Mouse (Mus musculus) midbrain, embryonic 12.5 days (tissue): ENCODE data around the gene Slc1a3. TPM values are rescaled to one million over a fixed set of nuclear protein-coding genes. Genes with fewer than 3 reads are reported as not detected.

ENCODE experiments used
- ATAC-seq: fragments of 200-750 bp; cut with Nextera tagmentation; 2 replicates; pipeline ENCODE4 v1.8.0; 2017; ENCODE audit warnings: low read depth, moderate TSS enrichment, moderate library complexity; ENCODE audit not compliant: low FRiP score
- H3K27ac ChIP-seq: fragments of 300-500 bp; sonication (generic); replicated peaks from 2 replicates; pipeline ENCODE4 v1.5.1; 2016; ENCODE audit warnings: mild to moderate bottlenecking
- H3K27me3 ChIP-seq: fragments of 300-500 bp; sonication (generic); 2 replicates; pipeline ENCODE4 v1.6.1; 2016; ENCODE audit warnings: mild to moderate bottlenecking
- H3K36me3 ChIP-seq: fragments of 300-500 bp; sonication (generic); 2 replicates; pipeline ENCODE4 v1.6.1; 2016
- H3K4me1 ChIP-seq: fragments of 300-500 bp; sonication (generic); 2 replicates; pipeline ENCODE4 v1.6.1; 2016
- H3K4me2 ChIP-seq: fragments of 300-500 bp; sonication (generic); replicated peaks from 2 replicates; pipeline ENCODE4 v1.6.1; 2016; ENCODE audit warnings: mild to moderate bottlenecking, moderate library complexity
- H3K4me3 ChIP-seq: fragments of 300-500 bp; sonication (generic); 2 replicates; pipeline ENCODE4 v1.5.1; 2016; ENCODE audit warnings: mild to moderate bottlenecking
- H3K9ac ChIP-seq: fragments of 300-500 bp; sonication (generic); replicated peaks from 2 replicates; pipeline ENCODE4 v1.6.1; 2016; ENCODE audit warnings: mild to moderate bottlenecking, moderate library complexity
- H3K9me3 ChIP-seq: fragments of 300-500 bp; sonication (generic); 2 replicates; pipeline ENCODE4 v1.6.1; 2016; ENCODE audit warnings: mild to moderate bottlenecking
- WGBS: fragments of 180-500 bp; shearing (Covaris S2); methylation state at CpG from one replicate; pipeline ENCODE4 v1.1.7; 2016; 5-methylcytosine and 5-hydroxymethylcytosine counted together
- polyA plus RNA-seq: library from polyadenylated mRNA; unstranded; fragments of >200 nt; fragmentation: Nextera tagmentation; extraction: Ambion mirVana; gene quantifications from 2 replicates; pipeline ENCODE4 v1.2.1, GENCODE M21; 2016

The Slc1a3 gene
- polyA plus RNA-seq, 1 experiment from 2014 or later, result 55.7 TPM

DNA sequence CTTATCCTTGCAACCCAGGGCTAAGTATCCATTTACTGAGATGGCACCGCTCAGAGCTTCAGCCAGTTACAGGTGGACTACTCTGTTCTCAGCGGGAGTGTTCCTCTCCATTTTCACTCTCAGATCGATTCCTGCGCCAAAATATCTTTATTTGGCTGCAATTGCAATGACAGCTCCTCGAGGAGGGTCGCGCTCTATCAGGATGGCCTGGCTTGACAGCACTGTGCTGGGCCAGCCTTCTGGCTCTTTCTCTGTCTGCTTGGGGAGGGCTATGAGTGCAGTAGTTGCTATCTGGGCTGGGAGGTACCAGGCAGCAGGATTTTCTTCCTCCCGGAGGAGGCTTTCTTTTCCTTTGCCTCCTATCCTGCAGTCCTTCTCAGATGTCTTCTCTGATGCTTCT, 57.9 kb downstream of the Slc1a3 start:
- no peak overlapping the region for H3K4me2 ChIP-seq
- H3K9ac ChIP-seq, result no peak overlapping the region
- no peaks in the 10 kb centered on the region for H3K27me3 ChIP-seq
- H3K27ac ChIP-seq, result no peak overlapping the region
- 92% methylated on average over 8 of the region's 8 CpGs for WGBS
- H3K9me3 ChIP-seq, result no peaks in the 10 kb centered on the region
- H3K36me3 ChIP-seq, result no peaks in the 10 kb centered on the region
- no peak for ATAC-seq
- no peaks in the 10 kb centered on the region for H3K4me1 ChIP-seq
- no peak overlapping the region for H3K4me3 ChIP-seq

DNA sequence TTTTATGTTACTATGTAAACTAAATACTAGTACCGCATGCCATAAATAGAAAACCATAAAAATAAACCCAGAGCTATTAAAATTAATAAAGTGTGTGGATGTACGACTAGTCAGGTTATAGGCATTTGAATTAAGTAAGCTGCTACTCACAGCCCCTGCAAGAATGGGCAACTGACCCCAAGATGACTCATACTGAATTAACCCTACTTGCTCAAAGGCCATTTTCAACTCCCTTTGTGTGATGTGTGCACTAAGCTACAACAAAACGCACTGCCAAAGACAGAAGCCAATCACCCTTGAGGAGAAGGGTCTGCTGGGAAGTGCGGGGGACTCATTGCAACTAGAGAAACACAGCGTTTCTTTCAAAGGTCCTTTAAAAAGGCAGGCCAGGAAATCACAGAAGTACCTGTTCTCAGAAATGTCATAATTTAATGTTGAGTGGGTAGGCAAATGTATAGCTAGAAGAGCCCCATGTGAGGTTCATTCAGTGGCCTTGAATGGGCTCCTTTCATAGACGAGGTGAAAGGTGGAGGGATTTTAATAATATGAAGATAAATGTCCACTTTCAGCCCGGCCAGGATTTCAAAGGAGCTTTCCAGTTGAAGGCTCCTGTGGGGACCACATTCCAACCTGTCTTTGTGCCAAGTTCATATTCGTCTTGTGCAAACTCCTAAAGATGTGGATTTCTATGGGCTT, 66.4 kb downstream of the Slc1a3 start:
- Histone ChIP-seq H3K27ac (no peak overlapping the region), H3K9me3 (no peaks in the 10 kb centered on the region), H3K9ac (no peak overlapping the region), H3K4me3 (no peak overlapping the region), H3K4me1 (peaks cover 7% of the 10 kb centered on the region; the same call in 1 of the 2 replicates), H3K36me3 (0 out of 2 replicates have a peak, but pooled peaks cover 4% of the 10 kb centered on the region), H3K27me3 (no peaks in the 10 kb centered on the region), H3K4me2 (no peak overlapping the region)
- no peak for ATAC-seq
- 48% methylated on average over 8 of the region's 8 CpGs for WGBS

DNA sequence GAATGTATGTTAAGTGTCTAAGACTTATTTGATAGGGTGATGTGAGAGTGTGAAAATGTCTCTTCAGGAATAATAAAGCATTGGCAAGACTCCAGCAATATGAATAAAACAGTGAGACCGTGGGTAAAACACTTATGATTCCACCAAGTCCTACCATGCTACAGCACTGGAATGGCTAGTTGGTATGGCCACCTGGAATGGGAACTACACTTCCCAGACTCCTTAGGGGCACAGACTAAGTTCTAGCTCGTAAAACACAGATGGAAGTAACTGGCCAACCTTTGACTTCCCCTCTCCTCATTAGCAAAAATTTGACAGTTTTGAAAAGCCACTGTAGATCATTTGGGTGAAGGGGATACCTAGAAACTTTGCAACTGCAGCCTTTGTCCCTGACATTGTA, 70.7 kb downstream of the Slc1a3 start:
- 86% methylated on average over 2 of the region's 2 CpGs for WGBS
- no peaks in the 10 kb centered on the region for H3K27me3 ChIP-seq
- no peak overlapping the region for H3K4me2 ChIP-seq
- H3K9me3 ChIP-seq, result no peaks in the 10 kb centered on the region
- H3K27ac ChIP-seq, result no peak overlapping the region
- no peak overlapping the region for H3K4me3 ChIP-seq
- no peak overlapping the region for H3K9ac ChIP-seq
- peaks cover 8% of the 10 kb centered on the region; the same call in 1 of the 2 replicates for H3K36me3 ChIP-seq
- H3K4me1 ChIP-seq, result peaks cover 7% of the 10 kb centered on the region; the same call in 1 of the 2 replicates
- no peak for ATAC-seq

DNA sequence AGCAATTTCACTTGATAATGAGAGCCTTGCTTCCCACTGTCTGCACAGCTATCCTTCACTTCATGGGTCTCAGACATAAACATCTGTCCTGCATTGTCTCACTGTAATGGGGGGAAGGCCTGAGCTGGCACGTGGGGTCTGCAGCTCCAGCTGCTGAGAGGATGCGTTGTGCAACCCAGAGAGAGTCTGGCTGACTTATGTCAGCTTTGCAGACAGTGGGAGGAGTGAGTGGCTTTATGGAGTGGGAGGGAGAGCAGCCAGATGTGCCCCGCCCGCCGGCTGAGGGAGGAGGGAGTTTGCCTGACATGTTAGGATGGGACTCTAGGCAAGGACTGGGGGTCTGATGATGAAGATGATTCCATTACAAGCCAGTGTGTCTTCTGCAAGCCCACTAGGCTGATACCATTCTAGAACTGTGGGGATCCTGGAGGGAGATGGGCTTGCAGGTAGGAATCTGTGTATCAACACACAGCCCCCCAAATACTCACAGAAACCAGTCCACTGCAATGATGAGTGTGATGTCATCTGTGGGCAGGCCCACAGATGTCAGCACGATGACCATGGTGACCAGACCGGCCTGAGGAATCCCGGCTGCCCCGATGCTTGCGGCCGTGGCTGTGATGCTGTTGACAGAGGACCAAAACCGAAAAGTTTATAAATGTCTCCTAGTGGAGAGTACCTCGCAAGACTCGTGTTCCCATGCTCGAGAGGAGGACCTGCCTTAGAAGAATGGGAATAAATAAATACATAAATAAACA, 71.8 kb downstream of the Slc1a3 start:
- no peak overlapping the region for H3K27ac ChIP-seq
- no peaks in the 10 kb centered on the region for H3K4me1 ChIP-seq
- H3K36me3 ChIP-seq, result peaks cover 8% of the 10 kb centered on the region; the same call in 1 of the 2 replicates
- H3K9me3 ChIP-seq, result no peaks in the 10 kb centered on the region
- H3K27me3 ChIP-seq, result no peaks in the 10 kb centered on the region
- no peak overlapping the region for H3K9ac ChIP-seq
- WGBS, result 89% methylated on average over 15 of the region's 15 CpGs
- ATAC-seq, result no peak
- no peak overlapping the region for H3K4me3 ChIP-seq
- H3K4me2 ChIP-seq, result no peak overlapping the region

DNA sequence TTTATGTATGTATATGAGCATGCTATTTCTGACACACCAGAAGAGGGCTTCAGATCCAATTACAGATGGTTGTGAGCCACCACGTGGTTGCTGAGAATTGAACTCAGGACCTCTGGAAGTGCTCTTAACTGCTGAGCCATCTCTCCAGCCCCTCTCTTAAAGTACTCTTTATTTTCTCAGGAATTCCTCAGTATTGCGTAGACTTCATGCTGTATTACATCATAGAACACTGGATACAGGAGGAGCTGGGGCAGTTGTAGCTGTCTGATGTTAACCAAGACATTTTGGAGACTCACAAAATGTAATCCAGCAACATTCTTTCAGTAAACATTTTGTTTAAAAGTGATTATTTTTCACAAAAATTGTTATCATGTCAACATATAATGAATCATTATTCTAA, 73.3 kb downstream of the Slc1a3 start:
- Histone ChIP-seq H3K27me3 (no peaks in the 10 kb centered on the region), H3K4me1 (peaks cover 4% of the 10 kb centered on the region), H3K27ac (no peak overlapping the region), H3K4me3 (no peak overlapping the region), H3K4me2 (no peak overlapping the region), H3K36me3 (peaks cover 7% of the 10 kb centered on the region; the same call in 1 of the 2 replicates), H3K9me3 (no peaks in the 10 kb centered on the region), H3K9ac (no peak overlapping the region)
- WGBS, result 84% methylated on average over 2 of the region's 2 CpGs
- ATAC-seq, result no peak

DNA sequence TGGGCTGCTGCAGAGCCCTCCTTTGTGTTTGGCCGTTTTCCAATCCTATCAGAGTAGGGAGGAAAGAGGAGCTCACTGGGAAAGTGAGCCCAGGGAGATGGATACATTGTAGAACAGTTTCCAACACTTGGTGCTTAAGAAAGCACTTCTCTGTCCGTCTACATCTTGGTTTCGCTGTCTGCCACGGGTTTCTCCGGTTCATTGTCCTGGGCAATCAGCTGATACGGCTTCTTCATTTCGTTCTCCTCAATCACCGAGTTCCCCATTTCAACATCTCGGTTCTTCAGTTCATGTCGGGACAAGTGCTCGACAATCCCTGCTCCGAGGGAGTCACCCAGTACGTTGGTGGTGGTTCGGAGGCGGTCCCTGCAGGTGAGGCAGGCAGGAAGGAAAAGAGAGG, 74.6 kb downstream of the Slc1a3 start:
- H3K4me2 ChIP-seq, result no peak overlapping the region
- no peak for ATAC-seq
- peaks cover 5% of the 10 kb centered on the region; the same call in 1 of the 2 replicates for H3K27me3 ChIP-seq
- peaks cover 9% of the 10 kb centered on the region for H3K4me1 ChIP-seq
- H3K27ac ChIP-seq, result no peak overlapping the region
- no peak overlapping the region for H3K4me3 ChIP-seq
- H3K36me3 ChIP-seq, result peaks cover 4% of the 10 kb centered on the region; the same call in 1 of the 2 replicates
- WGBS, result 90% methylated on average over 15 of the region's 15 CpGs
- no peak overlapping the region for H3K9ac ChIP-seq
- H3K9me3 ChIP-seq, result no peaks in the 10 kb centered on the region

DNA sequence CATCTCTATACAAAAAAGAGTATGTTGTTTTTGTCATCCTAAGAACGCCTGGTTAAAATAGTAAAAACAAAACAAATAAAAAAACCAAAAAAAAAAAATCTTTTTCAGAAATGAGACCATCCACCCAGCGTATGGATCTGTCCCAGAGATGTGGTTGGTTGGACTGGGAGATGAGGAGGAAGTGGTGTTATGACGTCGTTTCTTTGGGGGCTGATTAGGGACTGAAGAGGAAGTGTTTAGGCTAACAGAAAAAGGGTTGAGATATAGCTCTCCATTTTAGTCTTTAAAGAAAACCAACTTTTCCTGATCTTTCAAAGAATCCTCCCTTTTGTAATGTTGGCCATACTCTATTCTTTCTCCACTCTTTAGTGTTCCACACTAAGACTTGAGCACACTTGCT, 75.8 kb downstream of the Slc1a3 start:
- H3K27ac ChIP-seq, result no peak overlapping the region
- H3K4me2 ChIP-seq, result no peak overlapping the region
- H3K27me3 ChIP-seq, result peaks cover 13% of the 10 kb centered on the region
- peaks cover 9% of the 10 kb centered on the region for H3K4me1 ChIP-seq
- H3K4me3 ChIP-seq, result no peak overlapping the region
- no peak for ATAC-seq
- H3K36me3 ChIP-seq, result peaks cover 4% of the 10 kb centered on the region; the same call in 1 of the 2 replicates
- H3K9me3 ChIP-seq, result no peaks in the 10 kb centered on the region
- H3K9ac ChIP-seq, result no peak overlapping the region
- WGBS, result 85% methylated on average over 4 of the region's 4 CpGs

DNA sequence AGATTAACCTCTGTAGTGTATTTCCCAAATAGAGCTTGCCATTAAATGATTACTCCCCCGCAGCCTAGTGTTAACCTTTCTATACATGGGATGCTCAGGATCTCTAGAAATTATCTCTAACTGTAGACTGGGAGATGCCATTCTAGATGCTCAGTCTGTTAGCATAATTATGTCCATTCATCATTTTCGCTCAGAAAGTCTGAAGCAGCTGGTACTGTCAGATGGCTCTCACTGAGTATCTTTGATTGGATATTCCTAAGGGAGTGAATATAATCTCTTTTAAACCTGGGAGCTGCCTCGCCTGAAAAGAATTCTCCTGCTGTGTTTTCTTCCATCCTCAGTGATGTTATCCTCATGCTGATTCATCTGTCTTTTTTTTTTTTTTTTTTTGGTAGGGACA, 76.2 kb downstream of the Slc1a3 start:
- H3K36me3 ChIP-seq, result peaks cover 4% of the 10 kb centered on the region; the same call in 1 of the 2 replicates
- ATAC-seq, result no peak
- H3K9ac ChIP-seq, result no peak overlapping the region
- H3K4me1 ChIP-seq, result peaks cover 9% of the 10 kb centered on the region
- H3K9me3 ChIP-seq, result no peaks in the 10 kb centered on the region
- no peak overlapping the region for H3K4me2 ChIP-seq
- no peak overlapping the region for H3K4me3 ChIP-seq
- H3K27me3 ChIP-seq, result peaks cover 13% of the 10 kb centered on the region
- H3K27ac ChIP-seq, result no peak overlapping the region
- 50% methylated on average over 3 of the region's 3 CpGs for WGBS

DNA sequence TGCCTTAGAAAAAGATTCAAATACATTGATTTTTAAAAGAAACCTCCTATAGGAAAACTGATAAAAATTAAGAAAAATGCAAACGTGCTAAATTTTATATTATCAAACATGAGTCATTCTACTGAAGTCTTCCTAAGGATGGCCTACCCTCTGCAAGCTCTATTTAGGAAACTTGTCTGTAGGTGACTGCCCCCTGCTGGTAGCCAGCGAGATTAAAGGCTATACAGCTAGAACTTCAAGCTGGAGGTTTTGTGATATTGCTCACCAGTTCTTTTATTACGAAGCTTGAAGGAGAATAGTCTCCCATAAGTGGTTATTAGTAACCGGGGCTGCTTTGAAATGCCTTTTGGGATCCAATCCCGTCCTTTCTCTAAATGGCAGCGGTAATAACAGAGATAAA, 77.2 kb downstream of the Slc1a3 start:
- H3K9ac ChIP-seq, result no peak overlapping the region
- 57% methylated on average over 6 of the region's 6 CpGs for WGBS
- H3K9me3 ChIP-seq, result no peaks in the 10 kb centered on the region
- H3K36me3 ChIP-seq, result peaks cover 4% of the 10 kb centered on the region; the same call in 1 of the 2 replicates
- peaks cover 13% of the 10 kb centered on the region for H3K27me3 ChIP-seq
- ATAC-seq, result no peak
- H3K4me2 ChIP-seq, result no peak overlapping the region
- no peak overlapping the region for H3K27ac ChIP-seq
- peaks cover 14% of the 10 kb centered on the region for H3K4me1 ChIP-seq
- H3K4me3 ChIP-seq, result no peak overlapping the region

DNA sequence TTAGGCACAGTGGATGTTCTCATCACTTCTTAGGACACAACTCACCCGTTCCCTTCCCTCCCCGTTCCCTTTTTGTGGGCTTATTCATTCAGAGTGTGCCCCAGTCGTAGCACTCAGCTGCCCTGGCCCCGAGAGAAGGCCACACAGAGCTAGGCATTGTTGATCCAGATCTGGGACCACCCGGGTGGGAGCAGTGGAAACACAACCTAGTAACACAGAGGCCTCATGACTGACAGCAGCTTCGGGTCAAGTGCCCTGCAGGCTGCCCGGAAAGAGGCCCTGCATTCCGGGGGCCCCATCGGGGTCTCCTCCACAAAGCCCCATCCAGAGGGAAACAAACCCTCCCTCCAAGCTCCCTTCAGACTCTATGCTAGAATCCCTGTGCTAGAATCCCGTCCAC, 78.2 kb downstream of the Slc1a3 start:
- WGBS, result 2% methylated on average over 10 of the region's 10 CpGs
- H3K9ac ChIP-seq, result no peak overlapping the region
- H3K27me3 ChIP-seq, result peaks cover 23% of the 10 kb centered on the region
- H3K4me3 ChIP-seq, result no peak overlapping the region
- H3K4me1 ChIP-seq, result peaks cover 19% of the 10 kb centered on the region
- no peaks in the 10 kb centered on the region for H3K9me3 ChIP-seq
- no peak overlapping the region for H3K27ac ChIP-seq
- no peak overlapping the region for H3K4me2 ChIP-seq
- ATAC-seq, result peak; percentile 61
- no peaks in the 10 kb centered on the region for H3K36me3 ChIP-seq

DNA sequence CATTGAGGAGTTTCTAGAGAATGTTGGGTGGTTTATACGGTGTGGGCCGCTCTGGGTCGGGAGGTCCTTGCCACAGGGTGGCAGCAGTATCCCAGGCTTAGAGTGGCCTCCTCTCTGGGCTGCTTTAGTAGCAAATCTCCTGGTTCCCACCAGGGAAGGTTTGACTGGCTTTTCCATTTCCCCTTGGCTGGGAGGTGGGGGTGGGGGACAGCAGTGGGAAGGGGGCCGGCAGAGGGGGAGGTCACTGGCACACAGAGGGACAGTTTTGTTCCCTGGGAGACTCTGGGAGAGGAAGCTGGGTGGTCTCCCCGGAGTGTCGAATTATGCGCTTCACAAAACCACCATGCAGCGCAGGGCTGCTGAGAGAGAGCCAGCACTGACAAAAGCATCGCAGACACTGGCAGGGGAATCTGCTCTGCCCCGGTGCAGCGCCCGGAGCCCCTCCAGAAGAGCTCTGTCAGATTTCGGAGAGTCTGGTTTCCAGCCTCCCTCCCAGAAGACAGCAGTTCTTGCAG, 81.2 kb downstream of the Slc1a3 start:
- Histone ChIP-seq H3K4me3 (peak overlapping the region; percentile 43), H3K27me3 (peaks cover 28% of the 10 kb centered on the region), H3K4me2 (peak overlapping the region; percentile 65), H3K9me3 (no peaks in the 10 kb centered on the region), H3K9ac (peak overlapping the region; percentile 51), H3K36me3 (no peaks in the 10 kb centered on the region), H3K4me1 (peaks cover 23% of the 10 kb centered on the region), H3K27ac (peak overlapping the region; percentile 27)
- peak; percentile 92 for ATAC-seq
- under 1% methylated on average over 13 of the region's 13 CpGs for WGBS

DNA sequence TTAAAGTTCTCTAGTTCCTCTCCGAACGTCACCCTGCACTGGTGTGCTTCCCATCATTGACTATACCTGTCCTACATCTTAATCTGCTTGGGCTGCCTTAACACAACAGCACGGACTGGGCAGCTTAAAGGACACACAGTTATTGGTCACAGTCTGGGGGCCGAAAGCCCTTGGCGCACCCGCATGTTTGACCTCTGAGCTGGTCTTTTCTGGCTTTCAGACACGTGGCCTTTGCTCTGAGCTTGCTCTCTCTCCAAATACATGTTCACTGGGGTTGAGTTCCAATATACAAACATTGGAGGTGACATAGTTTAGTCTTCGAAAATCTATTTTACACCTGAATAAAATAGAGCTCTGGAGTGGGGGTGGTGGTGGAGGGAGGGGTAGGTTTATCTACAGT, 82.4 kb downstream of the Slc1a3 start:
- H3K4me2 ChIP-seq, result no peak overlapping the region
- H3K4me3 ChIP-seq, result no peak overlapping the region
- H3K4me1 ChIP-seq, result peaks cover 23% of the 10 kb centered on the region
- 65% methylated on average over 8 of the region's 8 CpGs for WGBS
- no peaks in the 10 kb centered on the region for H3K9me3 ChIP-seq
- no peak for ATAC-seq
- peaks cover 28% of the 10 kb centered on the region for H3K27me3 ChIP-seq
- H3K36me3 ChIP-seq, result no peaks in the 10 kb centered on the region
- H3K9ac ChIP-seq, result no peak overlapping the region
- H3K27ac ChIP-seq, result no peak overlapping the region
